In the genomic region with DNA sequence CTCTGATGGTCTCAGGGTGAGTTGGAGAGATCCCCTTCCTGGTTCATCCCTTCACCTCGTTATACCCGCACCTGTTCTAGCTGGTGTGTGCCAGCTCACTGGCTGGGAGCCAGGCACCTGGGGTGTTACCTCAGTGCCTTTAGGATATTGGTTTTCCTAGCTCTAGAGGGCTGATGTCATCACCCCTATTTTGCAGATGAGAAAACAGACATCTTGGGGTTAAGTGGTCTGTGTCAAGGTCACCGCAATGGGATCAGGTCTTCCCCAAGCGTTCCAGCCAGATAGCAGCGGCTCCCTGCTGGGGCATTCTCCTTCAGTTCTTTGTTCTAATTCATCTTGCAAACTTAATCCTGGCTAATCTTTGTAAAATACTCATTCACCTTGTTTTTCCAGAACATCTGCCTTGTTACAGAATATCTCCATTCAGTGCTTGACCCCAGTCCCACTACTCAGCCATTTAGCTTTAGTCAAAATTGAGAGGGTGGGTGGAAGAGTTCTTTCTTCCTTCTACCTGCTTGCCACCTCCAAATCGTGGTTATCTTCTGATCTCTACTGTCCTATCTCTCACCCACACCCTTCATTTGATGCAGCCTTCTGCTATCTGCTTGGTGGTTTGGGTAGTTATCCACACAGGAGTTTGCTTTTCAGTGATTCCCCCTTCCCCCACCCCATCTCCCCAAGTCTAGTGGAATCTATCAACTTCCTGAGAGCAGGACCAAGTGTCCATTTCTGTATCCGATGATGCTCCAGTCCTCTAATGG, we compare ENCODE assay signal across 8 mouse cellular contexts.
A peak's percentile ranks its signal among the peaks of the same experiment; 100 is the strongest.
DNase-seq lines count a peak whose midpoint lies in the region; ATAC-seq lines count a peak whose summit lies in the region.

No protein-coding gene starts in this region.

- H3K4me3 ChIP-seq in heart, embryonic 12.5 days, result no peak overlapping the region
- no peak overlapping the region for H3K4me3 ChIP-seq in midbrain, embryonic 13.5 days (replicated peaks)
- no peak overlapping the region for H3K4me3 ChIP-seq in midbrain, embryonic 11.5 days (ENCODE audit: low read depth, low read length)
- H3K4me3 ChIP-seq in stomach, embryonic 15.5 days (replicated peaks), result no peak overlapping the region

- 32% methylated on average over 7 of the region's 7 CpGs for WGBS in heart, embryonic 12.5 days
- 9% methylated on average over 7 of the region's 7 CpGs for WGBS in midbrain, embryonic 13.5 days
- WGBS in midbrain, embryonic 11.5 days, result 13% methylated on average over 7 of the region's 7 CpGs
- WGBS in stomach, embryonic 15.5 days, result 45% methylated on average over 7 of the region's 7 CpGs

- peak overlapping the region; percentile 97; the same call in 1 of the 2 replicates for H3K27ac ChIP-seq in heart, embryonic 12.5 days (ENCODE audit: poor library complexity, severe bottlenecking)
- H3K27ac ChIP-seq in midbrain, embryonic 13.5 days, result peak overlapping the region; percentile 5; the same call in 1 of the 2 replicates
- H3K27ac ChIP-seq in midbrain, embryonic 11.5 days (ENCODE audit: low read depth, low read length), result no peak overlapping the region
- H3K27ac ChIP-seq in stomach, embryonic 15.5 days, result peak overlapping the region; percentile 11

- DNase-seq in heart, postnatal 36 days, result no peak
- DNase-seq in midbrain, embryonic 11.5 days (ENCODE audit: low spot score, missing footprints), result no peak
- DNase-seq in cerebellum, postnatal 36 days, result peak; percentile 90 to 92
- DNase-seq in adrenal gland, postnatal 14 days, result no peak
- DNase-seq in right cerebral cortex, adult 2 months (ENCODE audit: low spot score in 2 of 2), result no peak

- H3K9ac ChIP-seq in heart, embryonic 12.5 days, result no peak overlapping the region
- no peak overlapping the region for H3K9ac ChIP-seq in midbrain, embryonic 13.5 days (replicated peaks)
- H3K9ac ChIP-seq in midbrain, embryonic 11.5 days (ENCODE audit: low read length), result no peak overlapping the region
- H3K9ac ChIP-seq in stomach, embryonic 15.5 days, result no peak overlapping the region

- H3K4me2 ChIP-seq in heart, embryonic 12.5 days, result 0 out of 2 replicates have a peak overlapping the region, but pooled peaks have one; percentile 72
- H3K4me2 ChIP-seq in midbrain, embryonic 13.5 days (replicated peaks), result no peak overlapping the region
- no peak overlapping the region for H3K4me2 ChIP-seq in midbrain, embryonic 11.5 days
- no peak overlapping the region for H3K4me2 ChIP-seq in stomach, embryonic 15.5 days

- no peak for ATAC-seq in heart, embryonic 12.5 days (ENCODE audit: insufficient number of reproducible peaks, low FRiP score)
- no peak for ATAC-seq in midbrain, embryonic 13.5 days
- ATAC-seq in midbrain, embryonic 11.5 days (ENCODE audit: low FRiP score), result no peak
- no peak for ATAC-seq in stomach, embryonic 15.5 days (ENCODE audit: insufficient read depth, low FRiP score, low read depth)

- intact Hi-C loops in heart, postnatal 36 days (cut with DNase I), result no loop called here

- H3K9me3 ChIP-seq in heart, embryonic 12.5 days (replicated peaks), result no peaks in the 10 kb centered on the region
- no peaks in the 10 kb centered on the region for H3K9me3 ChIP-seq in midbrain, embryonic 13.5 days
- H3K9me3 ChIP-seq in midbrain, embryonic 11.5 days (ENCODE audit: control insufficient read depth, low read length), result no peaks in the 10 kb centered on the region
- no peaks in the 10 kb centered on the region for H3K9me3 ChIP-seq in stomach, embryonic 15.5 days

- H3K36me3 ChIP-seq in heart, embryonic 12.5 days, result peaks cover 11% of the 10 kb centered on the region
- peaks cover 3% of the 10 kb centered on the region; the same call in 1 of the 2 replicates for H3K36me3 ChIP-seq in midbrain, embryonic 13.5 days
- no peaks in the 10 kb centered on the region for H3K36me3 ChIP-seq in midbrain, embryonic 11.5 days (ENCODE audit: control insufficient read depth, insufficient read depth, low read length)
- H3K36me3 ChIP-seq in stomach, embryonic 15.5 days, result 0 out of 2 replicates have a peak, but pooled peaks cover 10% of the 10 kb centered on the region

- no peaks in the 10 kb centered on the region for H3K27me3 ChIP-seq in heart, embryonic 12.5 days (replicated peaks)
- no peaks in the 10 kb centered on the region for H3K27me3 ChIP-seq in midbrain, embryonic 13.5 days
- H3K27me3 ChIP-seq in midbrain, embryonic 11.5 days (ENCODE audit: control insufficient read depth, insufficient read depth, low read length), result peaks cover 3% of the 10 kb centered on the region
- no peaks in the 10 kb centered on the region for H3K27me3 ChIP-seq in stomach, embryonic 15.5 days (replicated peaks)

- H3K4me1 ChIP-seq in heart, embryonic 12.5 days (replicated peaks), result peaks cover 92% of the 10 kb centered on the region
- H3K4me1 ChIP-seq in midbrain, embryonic 13.5 days (replicated peaks), result peaks cover 95% of the 10 kb centered on the region
- H3K4me1 ChIP-seq in midbrain, embryonic 11.5 days (ENCODE audit: control insufficient read depth, insufficient read depth, low read length), result peaks cover 61% of the 10 kb centered on the region
- peaks cover 67% of the 10 kb centered on the region for H3K4me1 ChIP-seq in stomach, embryonic 15.5 days

Comparison
In these comparisons a context has a peak if more than half of its experiments do, and no peak if none do; other contexts are left out.
1. DNase-seq: peak in cerebellum, postnatal 36 days (2 of 2); none in heart, postnatal 36 days (0 of 2), midbrain, embryonic 11.5 days (single experiment), adrenal gland, postnatal 14 days (single experiment) and right cerebral cortex, adult 2 months (0 of 2).